Mouse (Mus musculus) layer of hippocampus, postnatal 25 days (tissue): ENCODE results near the gene Pgs1. TPM values are rescaled to one million over a fixed set of nuclear protein-coding genes. Genes with fewer than 3 reads are reported as not detected.

Experiments used
- DNase-seq, 2 experiments: peaks; one replicate each; pipeline ENCODE4 v3.0.0; 2022; ENCODE audit warnings: mixed read lengths in 2 of 2, low spot score in 1 of 2; ENCODE audit errors: extremely low spot score in 1 of 2
- microRNA-seq, 2 experiments: library from miRNA; unstranded; fragments of <30 nt; microRNA quantifications; one replicate each; pipeline ENCODE4 v1.2.0; 2021
- total RNA-seq, 2 experiments: library from RNA; stranded (reverse); gene quantifications; 2 replicates each; pipeline ENCODE4 v1.2.3; 2021

Gene Pgs1
- total RNA-seq, 2 experiments from 2014 or later, result 74.2 to 75.9 TPM

GRCm38 (mm10) chr11:118031134-118031533 lies 45.0 kb downstream of the Pgs1 start:
- no peak for DNase-seq

DNA sequence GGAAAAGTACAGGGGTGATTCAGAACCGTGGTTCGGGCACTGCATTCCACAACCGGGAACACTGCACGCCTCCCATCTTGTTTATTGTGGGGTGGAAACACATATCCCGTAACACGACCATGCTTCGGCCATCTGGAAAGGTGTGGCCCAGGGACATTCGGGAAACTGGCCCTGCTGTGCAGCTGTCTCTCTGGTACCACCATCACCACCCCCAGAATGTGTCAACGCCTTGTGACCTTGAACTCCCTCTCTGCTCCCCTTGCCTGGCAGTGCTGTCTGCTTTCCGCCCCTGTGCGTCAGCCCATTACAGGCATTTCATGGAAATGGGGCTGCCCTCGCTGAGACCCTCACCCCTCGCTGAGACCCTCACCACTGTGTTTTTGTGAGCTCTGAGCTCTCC lies 48.3 kb downstream of the Pgs1 start:
- DNase-seq, result no peak

GRCm38 (mm10) chr11:118035068-118035467 lies 49.0 kb downstream of the Pgs1 start:
- no peak for DNase-seq

GRCm38 (mm10) chr11:118042791-118043190 lies 56.7 kb downstream of the Pgs1 start:
- no peak for DNase-seq

DNA sequence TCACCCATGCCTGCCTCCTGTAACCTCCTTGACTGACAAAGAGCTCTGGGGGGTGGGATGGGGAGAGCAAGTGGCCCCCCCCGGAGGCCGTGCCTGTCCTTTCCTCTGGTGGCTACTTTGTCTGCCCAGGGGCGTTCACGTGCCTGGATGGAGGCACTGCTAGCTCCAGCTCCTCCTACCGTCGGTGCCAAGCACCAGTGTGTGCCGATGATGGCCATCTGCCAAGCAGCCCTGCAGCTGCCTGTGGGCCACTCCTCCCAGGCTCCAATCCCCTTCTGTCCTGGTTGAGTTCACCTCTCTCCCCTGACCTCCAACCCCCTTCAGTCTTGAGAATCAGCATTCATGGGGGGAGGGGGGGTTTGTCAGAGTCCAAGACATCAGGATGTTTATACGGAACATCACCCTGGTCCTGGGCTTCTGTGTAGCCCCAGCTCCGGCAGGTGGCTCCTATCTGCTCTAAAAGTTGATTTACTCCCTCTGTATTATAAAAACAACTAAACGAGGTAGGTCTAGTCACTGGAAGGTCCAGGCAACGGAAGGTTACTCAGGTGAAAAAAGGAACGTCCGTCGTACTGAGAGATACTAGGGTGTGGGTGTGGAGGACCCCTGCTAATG lies 57.3 kb downstream of the Pgs1 start:
- peak in 1 of 2 experiments; percentile 58 for DNase-seq

DNA sequence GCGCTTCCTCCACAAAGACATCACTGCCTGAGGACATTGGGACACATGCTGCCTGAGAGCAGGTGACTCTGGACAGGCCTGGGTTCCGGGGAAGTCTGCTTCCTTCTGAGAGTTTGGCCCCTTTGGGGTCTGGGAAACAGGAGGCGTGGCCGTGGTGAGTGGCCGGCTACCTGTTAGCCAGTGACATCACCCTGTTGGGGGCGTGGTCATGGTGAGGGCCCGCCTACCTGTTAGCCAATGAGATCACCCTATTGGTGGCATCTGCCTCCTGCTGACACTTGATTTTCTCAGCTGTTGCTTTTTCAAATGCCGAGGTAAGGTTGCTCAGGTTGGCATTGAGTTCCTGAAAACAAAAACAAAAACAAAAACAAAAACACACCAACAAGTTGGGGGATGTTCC lies 63.5 kb downstream of the Pgs1 start:
- no peak for DNase-seq

DNA sequence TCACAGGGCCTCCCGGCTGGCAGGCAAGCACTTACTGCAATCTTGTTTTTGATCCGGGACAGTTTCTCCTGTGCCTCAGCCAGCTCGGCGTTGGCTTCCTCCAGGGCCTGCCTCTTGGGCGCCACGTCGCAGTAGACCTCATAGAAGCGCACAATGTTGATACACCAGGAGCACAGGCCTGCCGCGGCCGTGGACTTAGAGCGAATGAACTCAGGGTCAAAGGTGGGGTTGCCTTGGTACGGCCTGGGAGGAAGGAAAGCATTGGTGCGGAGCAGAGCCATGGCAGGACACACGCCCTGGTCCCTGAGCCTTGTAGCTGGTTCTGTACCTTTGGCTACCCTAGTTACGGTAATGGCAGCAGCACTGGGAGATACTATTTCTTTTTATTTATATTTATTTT lies 64.1 kb downstream of the Pgs1 start:
- no peak for DNase-seq

DNA sequence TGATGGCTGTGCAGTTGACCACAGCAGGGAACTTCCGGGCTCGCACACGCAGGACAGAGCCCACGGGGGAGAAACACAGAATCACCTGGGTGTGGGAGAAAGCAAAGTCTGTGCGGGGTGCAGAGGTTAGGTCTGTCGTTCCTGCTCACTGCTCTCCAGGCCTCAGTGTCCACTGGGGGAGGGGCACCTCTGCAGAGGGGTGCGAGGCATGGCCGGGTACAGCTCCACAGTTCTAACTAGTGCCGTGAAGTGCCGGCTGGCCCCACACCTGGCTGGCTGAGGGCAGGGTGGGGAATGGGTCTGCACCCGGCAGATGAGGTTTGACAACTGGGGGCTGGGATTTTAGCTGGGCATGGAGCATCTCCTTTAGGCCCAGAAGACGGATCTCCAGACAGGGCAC lies 72.3 kb downstream of the Pgs1 start:
- no peak for DNase-seq

DNA sequence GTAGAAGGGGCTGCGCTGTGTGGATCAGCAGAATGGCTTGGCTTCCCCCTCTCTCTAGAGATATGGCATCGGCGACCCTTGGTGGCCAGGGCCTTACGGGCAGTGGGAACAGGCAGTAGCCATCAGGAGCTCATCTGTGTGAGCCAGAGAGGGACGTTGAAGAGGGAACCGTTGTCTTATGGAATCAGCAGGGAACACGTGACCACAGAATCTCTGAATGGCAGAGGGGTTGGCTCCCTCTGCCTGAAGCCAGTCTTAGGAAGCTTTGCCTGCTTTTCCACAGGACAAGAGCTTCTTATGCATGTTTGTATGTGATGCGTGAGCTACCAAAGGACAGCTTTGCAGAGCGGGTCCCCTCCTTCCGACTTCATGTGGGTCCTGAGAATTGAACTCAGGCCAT lies 72.8 kb downstream of the Pgs1 start:
- no peak for DNase-seq

- no peak for DNase-seq
Observed at GRCm38 (mm10) chr11:118060038-118060437, 73.9 kb downstream of the Pgs1 start.

DNA sequence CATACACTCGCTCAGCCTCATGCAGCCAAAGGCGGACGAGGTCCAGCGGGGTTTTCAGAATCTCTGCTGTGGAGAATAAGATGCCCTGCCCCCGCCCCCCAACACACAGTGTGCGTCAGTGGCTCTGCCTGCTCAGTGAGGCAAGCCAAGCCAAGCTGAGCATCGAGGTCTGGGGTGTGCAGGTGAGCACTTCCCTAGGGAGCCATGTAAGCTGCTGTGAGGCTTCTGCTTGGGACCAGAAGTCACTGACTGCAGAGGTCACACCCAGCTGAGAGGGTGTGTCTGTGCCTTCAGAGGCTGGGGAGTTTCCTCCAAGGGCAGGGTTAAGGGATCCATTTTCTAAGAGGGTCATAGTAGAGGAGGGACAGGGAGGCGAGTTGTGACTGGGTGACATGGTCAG lies 81.5 kb downstream of the Pgs1 start:
- no peak for DNase-seq

GRCm38 (mm10) chr11:118068812-118069332 lies 82.8 kb downstream of the Pgs1 start:
- DNase-seq, result no peak

DNA sequence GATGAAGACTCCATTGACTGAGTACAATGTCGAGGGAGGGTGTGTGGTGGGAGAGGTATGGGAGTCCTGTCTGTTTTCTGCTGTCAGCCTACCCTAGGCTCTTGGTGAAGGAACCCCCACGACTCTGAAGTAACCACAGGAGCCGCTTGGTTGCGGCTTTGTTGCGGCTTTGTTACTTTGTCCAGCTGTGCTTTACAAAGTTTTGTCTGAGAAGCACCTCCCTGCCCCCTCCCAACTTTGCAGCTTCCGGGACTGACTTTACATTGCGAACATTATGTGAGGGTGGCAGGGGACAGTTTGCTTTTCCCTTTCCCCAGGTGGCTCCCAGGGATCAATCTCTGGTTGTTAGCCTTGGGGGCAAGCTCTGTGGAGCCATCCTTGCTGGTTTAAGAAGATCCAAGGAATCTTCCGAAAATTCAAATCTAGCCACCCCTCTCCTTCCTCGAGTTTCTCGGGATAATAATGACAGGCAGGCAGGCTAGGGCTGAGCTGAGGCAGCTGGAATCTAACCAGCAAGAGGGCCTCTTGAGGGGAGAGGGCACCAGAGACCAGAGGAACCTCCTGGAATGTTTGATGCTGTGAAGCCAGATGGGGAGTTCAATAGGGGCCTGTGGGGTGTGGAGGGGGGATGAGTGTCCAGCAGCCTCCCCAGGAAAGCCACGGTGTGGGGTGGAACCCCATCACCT lies 85.3 kb downstream of the Pgs1 start:
- DNase-seq, result no peak

Small RNAs within 50 kb of the gene (microRNA-seq; reads per million reads assigned to microRNA genes)
- gene Mir6933, result 0.37 to 1.8 reads per million in 2 experiments

Other genes starting within 250 kb of the Pgs1 start
- gene Tmc8, start 204.2 kb upstream of the Pgs1 start, total RNA-seq, result under 1 TPM; 0.35 to 0.89 TPM
- 1 to 10 TPM; 5.3 to 5.5 TPM for gene Tmc6, start 204.1 kb upstream of the Pgs1 start, total RNA-seq
- under 1 TPM in 1 of 2 experiments, not detected in 1; 0.35 TPM for gene 6030468B19Rik, start 188.6 kb upstream of the Pgs1 start, total RNA-seq
- gene Gm20708, start 176.6 kb upstream of the Pgs1 start, total RNA-seq, result 1 to 10 TPM; 1.9 to 3.2 TPM
- gene Syngr2, start 176.6 kb upstream of the Pgs1 start, total RNA-seq, result 10 to 100 TPM; 10.8 to 11.1 TPM
- 1 to 10 TPM; 4.6 to 5.4 TPM for gene Afmid, start 160.4 kb upstream of the Pgs1 start, total RNA-seq
- 1 to 10 TPM; 1.1 TPM for gene Tk1, start 160.2 kb upstream of the Pgs1 start, total RNA-seq
- gene Birc5, start 137.0 kb upstream of the Pgs1 start, total RNA-seq, result 1 to 10 TPM; 1.2 to 1.3 TPM
- not detected for gene Tmem235, start 125.5 kb upstream of the Pgs1 start, total RNA-seq
- gene Tha1, start 112.8 kb upstream of the Pgs1 start, total RNA-seq, result 1 to 10 TPM; 4.2 TPM
- gene Socs3, start 16.2 kb upstream of the Pgs1 start, total RNA-seq, result 1 to 10 TPM; 1.3 to 1.8 TPM
- under 1 TPM in 1 of 2 experiments, not detected in 1; 0.49 TPM for gene Dnah17, start 144.3 kb downstream of the Pgs1 start, total RNA-seq